Mouse (Mus musculus) MEL (cell line): ENCODE data around the gene Sobp. TPM values are rescaled to one million over a fixed set of nuclear protein-coding genes. Genes with fewer than 3 reads are reported as not detected.

Experiments used
- DNase-seq: peaks from one replicate; pipeline ENCODE4 v3.0.0; 2011; ENCODE audit warnings: low read depth, low spot score
- H3K27ac ChIP-seq: 2 replicates; pipeline ENCODE4 v1.5.1; 2012; ENCODE audit warnings: low read depth, mild to moderate bottlenecking, control low read depth, low read length, moderate library complexity; ENCODE audit not compliant: control insufficient read depth
- H3K27me3 ChIP-seq, 2 experiments: fragments of 150-350 bp in 1 of 2; sonication (generic) in 1 of 2; 2 replicates each; pipeline ENCODE4 v1.6.1; 2012; ENCODE audit warnings: low read length in 2 of 2, mild to moderate bottlenecking in 2 of 2, improper control_type of control experiment in 1 of 2, moderate library complexity in 1 of 2; ENCODE audit not compliant: insufficient read depth in 2 of 2, control insufficient read depth in 1 of 2
- H3K36me3 ChIP-seq, 2 experiments: 2 replicates each; pipeline ENCODE4 v1.6.1; 2012 to 2014; ENCODE audit warnings: low read length in 2 of 2, improper control_type of control experiment in 1 of 2, inconsistent platforms in 1 of 2, mild to moderate bottlenecking in 1 of 2; ENCODE audit not compliant: insufficient read depth in 2 of 2, control insufficient read depth in 1 of 2
- H3K4me1 ChIP-seq, 2 experiments: fragments of 150-350 bp in 1 of 2; sonication (generic) in 1 of 2; 2 replicates each; pipeline ENCODE4 v1.6.1; 2012; ENCODE audit warnings: low read length in 2 of 2, improper control_type of control experiment in 1 of 2, mild to moderate bottlenecking in 1 of 2; ENCODE audit not compliant: insufficient read depth in 2 of 2, control insufficient read depth in 1 of 2
- H3K4me3 ChIP-seq, 2 experiments: fragments of 150-350 bp in 1 of 2; sonication (generic) in 1 of 2; 2 replicates each; pipeline ENCODE4 v1.5.1; 2012; ENCODE audit warnings: low read depth in 2 of 2, low read length in 2 of 2, mild to moderate bottlenecking in 2 of 2, moderate library complexity in 2 of 2, control low read depth in 1 of 2, improper control_type of control experiment in 1 of 2; ENCODE audit not compliant: control insufficient read depth in 1 of 2, insufficient read depth in 1 of 2
- H3K79me2 ChIP-seq: 2 replicates; pipeline ENCODE4 v1.6.1; 2012; ENCODE audit warnings: mild to moderate bottlenecking, low read length, moderate library complexity; ENCODE audit not compliant: control insufficient read depth, poor library complexity, insufficient read depth
- H3K9ac ChIP-seq: 2 replicates; pipeline ENCODE4 v1.6.1; 2012; ENCODE audit warnings: low read depth, mild to moderate bottlenecking, control low read depth, low read length, moderate library complexity; ENCODE audit not compliant: control insufficient read depth, poor library complexity, severe bottlenecking
- H3K9me3 ChIP-seq: fragments of 150-350 bp; sonication (generic); replicated peaks from 2 replicates; pipeline ENCODE4 v1.6.1; 2012; ENCODE audit warnings: mild to moderate bottlenecking, low read length, improper control_type of control experiment, moderate library complexity; ENCODE audit not compliant: insufficient read depth
- CTCF ChIP-seq, 3 experiments: IDR thresholded peaks in 2 of 3; conservative IDR thresholded peaks in 1 of 3; 2 replicates each; pipeline ENCODE4 v1.5.1; 2011 to 2012; ENCODE audit warnings: low read length in 3 of 3, low read depth in 2 of 3, mild to moderate bottlenecking in 2 of 3, improper control_type of control experiment in 1 of 3, inconsistent platforms in 1 of 3, mixed read lengths in 1 of 3, moderate library complexity in 1 of 3; ENCODE audit not compliant: control insufficient read depth in 1 of 3, insufficient read depth in 1 of 3, poor library complexity in 1 of 3, severe bottlenecking in 1 of 3
- ETS1 ChIP-seq: IDR thresholded peaks from 2 replicates; pipeline ENCODE4 v1.6.1; 2012; ENCODE audit warnings: low read depth, mild to moderate bottlenecking, inconsistent platforms, low read length, improper control_type of control experiment, moderate library complexity
- GATA1 ChIP-seq: IDR thresholded peaks from 2 replicates; pipeline ENCODE4 v1.6.1; 2011; ENCODE audit warnings: low read depth, low read length, improper control_type of control experiment
- HCFC1 ChIP-seq: IDR thresholded peaks from 2 replicates; pipeline ENCODE4 v1.6.1; 2012; ENCODE audit warnings: low read depth, mild to moderate bottlenecking, inconsistent platforms, low read length, improper control_type of control experiment, moderate library complexity
- KAT2A ChIP-seq: conservative IDR thresholded peaks from 2 replicates; pipeline ENCODE4 v1.6.1; 2012; ENCODE audit warnings: low read depth, low read length, improper control_type of control experiment, inconsistent platforms
- MAX ChIP-seq: IDR thresholded peaks from 2 replicates; pipeline ENCODE4 v1.6.1; 2011; ENCODE audit warnings: low read length, improper control_type of control experiment
- MXI1 ChIP-seq: IDR thresholded peaks from 2 replicates; pipeline ENCODE4 v1.6.1; 2011; ENCODE audit warnings: mild to moderate bottlenecking, low read depth, low read length, improper control_type of control experiment
- MYB ChIP-seq: IDR thresholded peaks from 2 replicates; pipeline ENCODE4 v1.6.1; 2011; ENCODE audit warnings: mild to moderate bottlenecking, low read depth, low read length, improper control_type of control experiment
- POLR2A ChIP-seq, 2 experiments: IDR thresholded peaks; 2 replicates each; pipeline ENCODE4 v1.6.1; 2011 to 2012; ENCODE audit warnings: low read length in 2 of 2, mild to moderate bottlenecking in 2 of 2, control low read depth in 1 of 2, improper control_type of control experiment in 1 of 2, low read depth in 1 of 2, moderate library complexity in 1 of 2; ENCODE audit not compliant: control insufficient read depth in 1 of 2, insufficient read depth in 1 of 2, poor library complexity in 1 of 2
- RAD21 ChIP-seq: IDR thresholded peaks from 2 replicates; pipeline ENCODE4 v1.6.1; 2011; ENCODE audit warnings: mild to moderate bottlenecking, low read depth, low read length, improper control_type of control experiment
- SMC3 ChIP-seq: IDR thresholded peaks from 2 replicates; pipeline ENCODE4 v1.6.1; 2011; ENCODE audit warnings: low read depth, low read length, improper control_type of control experiment
- TAL1 ChIP-seq: IDR thresholded peaks from 2 replicates; pipeline ENCODE4 v1.6.1; 2012; ENCODE audit warnings: mild to moderate bottlenecking, inconsistent platforms, low read length, moderate library complexity, mixed read lengths
- ZKSCAN1 ChIP-seq: IDR thresholded peaks from 2 replicates; pipeline ENCODE4 v1.6.1; 2012; ENCODE audit warnings: low read depth, mild to moderate bottlenecking, inconsistent platforms, low read length, improper control_type of control experiment, moderate library complexity
- ZMIZ1 ChIP-seq: IDR thresholded peaks from 2 replicates; pipeline ENCODE4 v1.6.1; 2012; ENCODE audit warnings: low read depth, mild to moderate bottlenecking, inconsistent platforms, low read length, improper control_type of control experiment, moderate library complexity
- ZNF384 ChIP-seq: IDR thresholded peaks from 2 replicates; pipeline ENCODE4 v1.6.1; 2012; ENCODE audit warnings: low read depth, mild to moderate bottlenecking, inconsistent platforms, low read length, improper control_type of control experiment
- polyA plus RNA-seq, 2 experiments: library from polyadenylated mRNA; stranded (reverse) in 1 of 2; unstranded in 1 of 2; fragments of >175 nt in 1 of 2; fragments of >200 nt in 1 of 2; gene quantifications; 2 replicates each; pipeline versions ENCODE4 v1.2.1 to v1.2.4; 2012; ENCODE audit warnings: low replicate concordance in 2 of 2, low read depth in 1 of 2; ENCODE audit not compliant: insufficient read length in 2 of 2, insufficient read depth in 1 of 2, missing spikeins in 1 of 2
- total RNA-seq: library from RNA; depleted of rRNA; stranded (reverse); fragments of 300-350 nt; gene quantifications from 2 replicates; pipeline ENCODE4 v1.2.3, GENCODE M21; 2012

The Sobp gene
- total and polyA plus RNA-seq, 3 experiments: not detected

GRCm38 (mm10) chr10:42962655-42963054 lies 211.7 kb downstream of the Sobp start (continued):
- no peak for TF ChIP-seq ZKSCAN1
- peak; percentile 56 for TF ChIP-seq ETS1
- no peak for TF ChIP-seq POLR2A (IDR thresholded peaks at IDR 0.05; ENCODE audit: control insufficient read depth in 1 of 2, insufficient read depth in 1 of 2, low read depth in 1 of 2, low read length in 2 of 2, poor library complexity in 1 of 2)
- no peak; the same call in 1 of the 2 replicates for TF ChIP-seq MAX
- peak; percentile 48 for TF ChIP-seq TAL1

GRCm38 (mm10) chr10:42962181-42962601 lies 212.1 kb downstream of the Sobp start:
- no peaks in the 10 kb centered on the region for H3K27me3 ChIP-seq
- H3K4me3 ChIP-seq: peak overlapping the region; percentile 41 to 57
- no peaks in the 10 kb centered on the region for H3K79me2 ChIP-seq
- no peak for TF ChIP-seq CTCF (IDR thresholded peaks at IDR 0.05 in 2 of 3, conservative IDR thresholded peaks at IDR 0.05 in 1 of 3; ENCODE audit: control insufficient read depth in 1 of 3, insufficient read depth in 1 of 3, low read depth in 2 of 3, low read length in 3 of 3, poor library complexity in 1 of 3, severe bottlenecking in 1 of 3)
- TF ChIP-seq MYB: no peak
- no peak for TF ChIP-seq TAL1
- no peak for TF ChIP-seq MXI1
- TF ChIP-seq HCFC1: no peak
- TF ChIP-seq ZNF384: no peak
- no peak for TF ChIP-seq GATA1
- H3K36me3 ChIP-seq: no peaks in the 10 kb centered on the region; a peak in 1 of 4 replicates
- H3K9me3 ChIP-seq: no peaks in the 10 kb centered on the region
- peak overlapping the region; percentile 66 for H3K27ac ChIP-seq
- peak; percentile 56 for DNase-seq
- H3K4me1 ChIP-seq: peaks cover 0 to 15% of the 10 kb centered on the region in 2 experiments; a peak in 3 of 4 replicates
- H3K9ac ChIP-seq: peak overlapping the region; percentile 39; the same call in 1 of the 2 replicates

GRCm38 (mm10) chr10:42961771-42962170 lies 212.6 kb downstream of the Sobp start:
- Histone ChIP-seq H3K9me3 (no peaks in the 10 kb centered on the region), H3K9ac (no peak overlapping the region; the same call in 1 of the 2 replicates), H3K36me3 (no peaks in the 10 kb centered on the region; a peak in 1 of 4 replicates), H3K4me3 (no peak overlapping the region), H3K27me3 (no peaks in the 10 kb centered on the region), H3K27ac (no peak overlapping the region), H3K4me1 (peaks cover 0 to 15% of the 10 kb centered on the region in 2 experiments; a peak in 3 of 4 replicates), H3K79me2 (no peaks in the 10 kb centered on the region)
- DNase-seq: no peak
- TF ChIP-seq RAD21: no peak
- TF ChIP-seq KAT2A: no peak
- TF ChIP-seq SMC3: no peak
- no peak for TF ChIP-seq ZMIZ1
- no peak for TF ChIP-seq MXI1
